Mouse (Mus musculus) E14TG2a.4 (cell line): ENCODE measurements around the gene Sh3bgrl2.

Experiments
- H3K27me3 ChIP-seq: 2 replicates; pipeline ENCODE4 v1.6.1; 2014; ENCODE audit warnings: low read length, control low read depth; ENCODE audit not compliant: insufficient read depth
- H3K36me3 ChIP-seq: 2 replicates; pipeline ENCODE4 v1.6.1; 2014; ENCODE audit warnings: low read length, control low read depth; ENCODE audit not compliant: insufficient read depth
- H3K4me1 ChIP-seq: replicated peaks from 2 replicates; pipeline ENCODE4 v1.6.1; 2014; ENCODE audit warnings: low read depth, low read length, control low read depth
- H3K4me3 ChIP-seq: replicated peaks from 2 replicates; pipeline ENCODE4 v1.5.1; 2014; ENCODE audit warnings: mild to moderate bottlenecking, low read length
- H3K9me3 ChIP-seq: 2 replicates; pipeline ENCODE4 v1.6.1; 2014; ENCODE audit warnings: low read length, control low read depth
- CTCF ChIP-seq: conservative IDR thresholded peaks from 2 replicates; pipeline ENCODE4 v1.5.1; 2014; ENCODE audit warnings: low read length
- NANOG ChIP-seq: IDR thresholded peaks from 2 replicates; pipeline ENCODE4 v1.6.1; 2014; ENCODE audit warnings: borderline replicate concordance, low read length, mixed read lengths
- POU5F1 ChIP-seq: IDR thresholded peaks from 2 replicates; pipeline ENCODE4 v1.6.1; 2014; ENCODE audit warnings: low read length, borderline replicate concordance

The Sh3bgrl2 gene

GRCm38 (mm10) chr9:83593811-83594210 lies 45.7 kb downstream of the Sh3bgrl2 start:
- no peaks in the 10 kb centered on the region for H3K36me3 ChIP-seq
- H3K4me1 ChIP-seq = peaks cover 3% of the 10 kb centered on the region; the same call in 1 of the 2 replicates
- H3K27me3 ChIP-seq = no peaks in the 10 kb centered on the region
- H3K4me3 ChIP-seq = no peak overlapping the region
- TF ChIP-seq POU5F1 (no peak), NANOG (no peak), CTCF (no peak)
- no peaks in the 10 kb centered on the region for H3K9me3 ChIP-seq

GRCm38 (mm10) chr9:83596132-83596531 lies 48.0 kb downstream of the Sh3bgrl2 start:
- Histone ChIP-seq H3K4me3 (no peak overlapping the region), H3K27me3 (no peaks in the 10 kb centered on the region), H3K4me1 (peaks cover 12% of the 10 kb centered on the region), H3K36me3 (no peaks in the 10 kb centered on the region), H3K9me3 (no peaks in the 10 kb centered on the region)
- no peak for TF ChIP-seq CTCF
- TF ChIP-seq NANOG = no peak
- no peak for TF ChIP-seq POU5F1

- TF ChIP-seq POU5F1 (no peak), CTCF (no peak), NANOG (no peak)
These were observed 48.7 kb downstream of the Sh3bgrl2 start for GRCm38 (mm10) chr9:83596646-83597481.

DNA sequence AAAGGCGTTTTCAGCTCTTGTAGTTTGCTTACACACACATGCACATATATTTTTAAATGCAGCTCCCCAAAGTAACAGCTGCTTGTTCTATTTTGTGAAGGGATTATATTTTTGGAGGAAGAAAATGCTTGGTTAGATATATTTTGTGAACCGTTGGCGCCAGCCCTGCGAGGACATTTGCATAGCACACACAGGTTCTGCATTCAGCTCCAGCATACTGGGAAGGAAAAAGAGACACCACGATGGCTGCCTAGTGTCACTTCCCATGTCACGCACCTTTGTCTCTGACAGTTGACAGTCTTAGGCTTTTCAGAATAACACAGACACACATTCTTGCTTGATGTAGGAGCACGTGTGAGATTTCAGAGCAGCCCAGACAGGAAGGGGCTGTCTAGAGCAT lies 49.9 kb downstream of the Sh3bgrl2 start:
- Histone ChIP-seq H3K27me3 (no peaks in the 10 kb centered on the region), H3K9me3 (no peaks in the 10 kb centered on the region)

More at GRCm38 (mm10) chr9:83596646-83597481, 48.7 kb downstream of the Sh3bgrl2 start:
- H3K9me3 ChIP-seq = no peaks in the 10 kb centered on the region
- H3K36me3 ChIP-seq = no peaks in the 10 kb centered on the region
- no peaks in the 10 kb centered on the region for H3K27me3 ChIP-seq
- H3K4me1 ChIP-seq = peaks cover 12% of the 10 kb centered on the region
- H3K4me3 ChIP-seq = no peak overlapping the region

DNA sequence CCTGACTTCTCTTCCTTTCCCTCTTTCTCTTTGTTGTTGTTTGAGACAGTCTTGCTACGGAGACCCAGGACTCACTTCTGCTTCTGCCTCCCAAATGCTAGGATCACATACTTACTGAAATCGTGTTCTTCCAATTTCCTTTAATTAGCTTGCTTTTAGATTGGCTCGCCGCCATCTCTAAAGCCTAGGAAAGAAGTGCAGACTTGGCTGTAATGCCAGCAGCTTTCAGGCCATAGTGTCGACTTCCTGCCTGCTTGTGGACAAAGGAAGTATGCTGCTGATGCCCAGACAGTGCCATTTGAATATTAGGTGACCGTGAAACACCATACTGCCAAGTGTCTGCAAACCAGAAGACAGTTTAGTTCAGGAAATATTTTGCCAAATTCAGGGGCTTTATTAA lies 51.4 kb downstream of the Sh3bgrl2 start:
- no peaks in the 10 kb centered on the region for H3K36me3 ChIP-seq
- no peak overlapping the region for H3K4me3 ChIP-seq
- TF ChIP-seq POU5F1 (no peak), NANOG (no peak), CTCF (no peak)
- peaks cover 12% of the 10 kb centered on the region for H3K4me1 ChIP-seq
- no peaks in the 10 kb centered on the region for H3K9me3 ChIP-seq
- H3K27me3 ChIP-seq = no peaks in the 10 kb centered on the region

More for the DNA sequence above, 49.9 kb downstream of the Sh3bgrl2 start:
- Histone ChIP-seq H3K36me3 (no peaks in the 10 kb centered on the region), H3K4me3 (no peak overlapping the region), H3K4me1 (peaks cover 12% of the 10 kb centered on the region)
- TF ChIP-seq CTCF (no peak), NANOG (no peak)

GRCm38 (mm10) chr9:83600286-83601048 lies 52.3 kb downstream of the Sh3bgrl2 start:
- Histone ChIP-seq H3K4me1 (peaks cover 12% of the 10 kb centered on the region), H3K4me3 (no peak overlapping the region), H3K27me3 (no peaks in the 10 kb centered on the region), H3K36me3 (no peaks in the 10 kb centered on the region), H3K9me3 (no peaks in the 10 kb centered on the region)
- TF ChIP-seq POU5F1 = no peak
- no peak for TF ChIP-seq CTCF
- no peak for TF ChIP-seq NANOG

GRCm38 (mm10) chr9:83602176-83602770 lies 54.1 kb downstream of the Sh3bgrl2 start:
- no peaks in the 10 kb centered on the region for H3K27me3 ChIP-seq
- TF ChIP-seq POU5F1 (no peak), CTCF (no peak), NANOG (no peak)
- no peaks in the 10 kb centered on the region for H3K36me3 ChIP-seq
- H3K4me1 ChIP-seq = peaks cover 19% of the 10 kb centered on the region
- H3K9me3 ChIP-seq = no peaks in the 10 kb centered on the region
- no peak overlapping the region for H3K4me3 ChIP-seq

DNA sequence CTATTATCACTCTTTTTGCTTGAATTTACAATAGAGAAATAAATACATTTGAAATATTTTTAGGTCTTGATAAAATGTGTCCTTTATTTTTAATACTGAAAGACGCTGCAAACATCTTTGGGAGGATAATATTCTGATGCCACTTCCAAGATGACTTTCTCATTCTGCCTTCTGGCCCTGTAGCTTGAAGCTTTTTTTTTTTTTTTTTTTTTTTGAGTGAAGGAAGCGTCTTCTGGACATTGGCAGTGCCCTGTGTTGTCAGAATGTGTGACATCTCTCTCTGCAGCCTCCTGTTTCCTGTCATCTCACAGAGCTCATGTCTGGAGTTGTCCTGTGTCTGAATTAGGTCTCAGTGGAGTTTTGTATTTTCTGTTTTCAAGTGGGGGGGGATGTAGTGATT lies 55.0 kb downstream of the Sh3bgrl2 start:
- Histone ChIP-seq H3K4me1 (peaks cover 22% of the 10 kb centered on the region), H3K4me3 (no peak overlapping the region), H3K27me3 (no peaks in the 10 kb centered on the region), H3K9me3 (no peaks in the 10 kb centered on the region), H3K36me3 (no peaks in the 10 kb centered on the region)
- TF ChIP-seq POU5F1 = no peak
- no peak for TF ChIP-seq CTCF
- TF ChIP-seq NANOG = no peak
